Mouse (Mus musculus) B cell, adult 2 months (primary cell): Measurements from ENCODE around the gene Nck2.

Experiments
- DNase-seq, 2 experiments: peaks; one replicate each; pipeline ENCODE4 v3.0.0; 2022

The Nck2 gene

DNA sequence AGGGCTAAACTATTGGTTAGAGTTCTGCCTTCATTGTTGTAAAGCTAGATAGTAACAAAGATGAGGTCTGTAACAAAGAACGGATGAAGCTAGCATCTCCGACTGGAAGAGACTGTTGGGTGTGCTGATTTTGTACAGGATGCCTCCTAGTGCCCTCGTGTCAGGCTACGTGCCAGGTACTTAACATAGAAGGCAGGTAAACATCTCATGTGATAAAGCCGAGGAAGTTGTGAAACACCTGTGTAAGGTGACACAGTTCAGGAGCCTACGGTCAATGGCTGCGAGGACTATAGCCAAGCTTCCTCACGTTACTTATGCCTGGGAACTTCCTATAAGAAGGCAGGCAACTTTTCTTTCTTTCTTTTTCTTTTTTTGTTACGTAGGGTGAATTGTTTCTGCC lies at the start of gene Nck2:
Gene Nck2, plus strand, starts transcription at position 49 of the 400 bp plus-strand sequence.
- no peak for DNase-seq

DNA sequence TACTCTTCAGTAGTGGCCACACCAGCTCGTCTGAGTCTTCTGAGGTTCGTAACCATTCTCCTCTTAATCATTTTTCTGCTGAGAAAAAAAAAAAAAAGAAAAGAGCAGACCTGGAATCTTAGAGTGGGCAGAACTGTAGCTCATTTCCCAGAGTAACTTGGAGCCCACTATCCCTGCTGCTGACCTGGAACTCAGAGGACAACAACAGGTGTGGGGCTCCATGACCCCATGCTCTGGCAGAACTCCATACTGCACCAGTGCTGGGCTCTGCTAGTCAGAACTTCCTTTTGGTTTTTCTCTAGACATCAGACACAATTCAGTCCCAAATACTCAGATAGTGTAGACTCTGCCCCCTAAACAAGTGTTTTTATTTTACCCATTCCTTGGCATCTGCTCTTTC lies 49.3 kb upstream of the Nck2 start:
- DNase-seq, result no peak

DNA sequence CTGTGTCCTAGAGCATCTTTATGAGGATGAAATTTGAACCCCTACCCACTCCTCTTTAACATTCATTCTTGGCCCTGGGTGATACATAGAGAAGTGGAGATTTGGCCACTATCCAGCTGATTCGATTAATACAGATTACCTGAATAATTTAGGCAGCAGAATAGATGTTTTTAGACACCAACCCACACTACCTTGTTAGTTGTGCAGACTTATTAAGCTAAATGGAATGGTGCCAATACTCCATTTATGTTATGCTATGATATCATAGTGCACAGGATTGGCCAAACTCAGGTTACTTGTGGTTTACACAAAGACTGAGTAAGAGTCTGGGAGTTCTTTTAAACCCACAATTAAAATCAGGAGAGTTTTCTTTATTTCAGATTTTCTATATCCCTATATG lies 48.6 kb upstream of the Nck2 start:
- DNase-seq, result no peak

DNA sequence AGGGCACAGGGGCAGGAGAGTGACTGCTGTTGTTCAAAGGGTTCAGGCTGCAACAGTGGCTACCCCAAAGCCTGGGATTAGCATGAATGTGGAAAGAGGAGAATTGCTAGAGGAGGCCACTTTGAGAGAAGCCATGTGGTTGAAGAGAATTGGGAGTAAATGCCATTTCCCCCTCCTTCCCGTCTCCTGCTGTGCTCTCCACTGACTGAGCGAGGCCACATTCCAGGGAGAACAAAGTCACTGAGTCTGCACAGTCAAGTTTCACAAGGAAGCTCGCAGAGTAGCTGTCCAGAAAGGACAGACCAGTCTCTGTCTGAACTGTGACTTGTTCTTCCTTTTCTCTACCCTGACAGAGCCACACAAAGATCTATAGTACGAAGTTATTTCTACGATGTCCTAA lies 47.9 kb upstream of the Nck2 start:
- DNase-seq, result no peak

DNA sequence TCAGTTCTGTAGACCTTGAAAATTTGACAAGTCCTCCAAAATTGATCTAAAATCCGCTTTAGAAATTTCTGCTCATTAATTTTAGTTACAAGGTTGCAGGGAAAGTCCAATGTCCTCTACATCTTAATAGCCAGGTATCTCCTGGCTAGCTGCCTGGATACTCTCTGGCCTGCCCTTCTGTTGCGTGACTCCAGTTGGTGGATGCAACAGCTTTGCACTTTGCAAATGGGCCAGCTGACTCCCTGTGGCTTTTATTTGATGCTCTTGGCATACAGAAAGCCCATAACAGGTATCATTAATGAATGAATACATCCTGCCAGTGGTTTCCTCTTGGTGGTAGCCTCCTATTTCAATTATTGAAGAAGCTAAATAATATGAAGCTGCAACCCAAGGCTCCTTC lies 47.3 kb upstream of the Nck2 start:
- no peak for DNase-seq

DNA sequence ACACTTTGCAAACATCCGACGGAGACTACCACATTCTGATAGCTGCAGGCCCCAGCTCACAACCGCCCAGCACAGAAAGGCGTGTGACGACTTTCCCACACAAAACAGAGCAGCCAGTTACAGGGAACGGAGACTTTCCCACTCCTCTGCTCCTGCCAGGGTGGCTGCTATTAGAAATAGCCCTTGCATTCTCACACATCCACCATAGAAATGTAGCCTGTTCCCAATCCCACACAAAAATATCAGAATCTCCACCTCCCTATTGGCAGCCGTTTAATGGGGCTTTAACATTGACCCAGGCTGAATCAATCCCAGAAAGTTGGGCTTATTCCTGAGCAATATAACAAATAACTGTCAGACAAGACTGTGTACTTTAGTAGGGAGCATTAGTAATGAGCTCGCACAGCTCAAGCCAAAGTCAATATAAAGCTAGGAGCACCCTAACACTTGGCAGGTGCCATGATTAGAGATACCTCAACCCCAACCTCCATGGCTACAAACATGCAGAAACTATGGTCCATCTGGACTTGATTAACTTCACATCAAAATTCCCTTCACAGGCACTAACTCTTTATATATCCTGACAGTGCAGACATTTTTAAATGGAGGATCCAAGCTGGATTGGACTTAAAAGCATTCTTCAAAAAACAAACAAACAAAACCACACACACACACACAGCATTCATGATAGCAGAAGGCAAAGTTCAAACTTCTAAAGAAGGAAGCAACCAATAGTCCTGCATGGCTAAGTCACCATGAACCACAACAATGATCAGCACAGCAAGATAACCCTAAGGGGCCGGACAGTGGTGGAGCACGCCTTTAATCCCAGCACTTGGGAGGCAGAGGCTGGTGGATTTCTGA lies 45.4 kb upstream of the Nck2 start:
- no peak for DNase-seq

DNA sequence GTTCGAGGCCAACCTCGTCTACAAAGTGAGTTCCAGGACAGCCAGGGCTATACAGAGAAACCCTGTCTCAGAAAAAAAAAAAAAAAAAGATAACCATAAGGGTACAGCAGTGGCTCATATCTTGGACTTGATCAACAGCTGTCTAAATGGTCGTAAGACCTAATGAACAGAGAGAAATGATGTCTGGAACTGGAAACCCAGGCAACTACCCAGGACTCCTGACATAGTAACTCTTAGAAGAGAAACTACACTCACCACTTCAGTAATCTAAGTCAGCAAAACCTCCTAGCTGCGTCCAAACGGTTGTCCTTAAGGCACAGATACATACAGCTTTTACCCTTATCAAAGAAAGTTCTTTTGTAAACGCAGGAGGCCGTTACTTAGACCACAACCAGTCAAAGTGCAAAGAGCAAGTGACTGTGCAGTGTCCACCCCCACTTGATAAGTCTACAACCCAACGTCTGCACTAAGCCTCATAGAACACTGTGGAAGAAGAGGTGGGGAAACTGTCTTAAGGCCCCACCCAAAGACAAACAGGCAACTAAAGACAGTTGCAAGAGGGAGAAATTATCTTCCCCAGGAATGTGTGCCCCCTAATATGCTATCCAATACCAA lies 44.7 kb upstream of the Nck2 start:
- DNase-seq, result no peak

DNA sequence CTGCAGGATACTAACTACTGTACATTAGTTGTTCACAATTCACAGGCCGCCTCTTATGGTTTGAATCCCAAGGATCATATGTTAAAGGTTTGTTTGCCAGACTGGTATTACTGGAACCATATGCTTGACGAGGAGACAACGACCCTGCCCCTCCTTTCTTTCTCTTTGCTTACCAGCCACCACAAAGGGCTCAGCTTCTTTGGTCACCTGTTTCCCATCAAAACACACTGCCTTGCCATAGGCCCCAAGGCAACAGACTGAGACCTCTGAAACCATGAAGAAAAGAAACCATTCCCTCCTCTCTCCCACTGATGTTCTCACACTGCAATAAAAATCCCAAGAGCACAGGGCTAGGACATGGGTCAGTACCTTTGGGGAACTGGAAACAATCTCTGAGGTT lies 43.7 kb upstream of the Nck2 start:
- DNase-seq, result no peak

DNA sequence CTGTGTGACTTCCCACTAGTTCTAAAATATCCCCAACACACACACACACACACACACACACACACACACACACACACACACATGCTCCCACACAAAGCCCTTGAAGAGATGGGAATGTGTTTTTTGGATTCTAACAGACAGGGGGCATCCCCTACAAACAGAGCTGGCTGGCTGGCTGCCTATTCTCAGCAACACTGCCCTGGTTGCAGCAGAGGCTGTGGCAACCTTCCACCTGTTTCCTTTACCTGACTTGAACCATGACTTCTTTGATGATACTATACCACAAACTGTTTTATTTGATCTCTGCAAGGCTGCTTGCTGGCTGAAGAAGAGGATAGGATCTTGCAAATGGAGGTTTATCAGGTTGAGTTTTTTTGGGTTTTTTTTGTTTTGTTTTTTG lies 41.0 kb upstream of the Nck2 start:
- DNase-seq, result no peak

DNA sequence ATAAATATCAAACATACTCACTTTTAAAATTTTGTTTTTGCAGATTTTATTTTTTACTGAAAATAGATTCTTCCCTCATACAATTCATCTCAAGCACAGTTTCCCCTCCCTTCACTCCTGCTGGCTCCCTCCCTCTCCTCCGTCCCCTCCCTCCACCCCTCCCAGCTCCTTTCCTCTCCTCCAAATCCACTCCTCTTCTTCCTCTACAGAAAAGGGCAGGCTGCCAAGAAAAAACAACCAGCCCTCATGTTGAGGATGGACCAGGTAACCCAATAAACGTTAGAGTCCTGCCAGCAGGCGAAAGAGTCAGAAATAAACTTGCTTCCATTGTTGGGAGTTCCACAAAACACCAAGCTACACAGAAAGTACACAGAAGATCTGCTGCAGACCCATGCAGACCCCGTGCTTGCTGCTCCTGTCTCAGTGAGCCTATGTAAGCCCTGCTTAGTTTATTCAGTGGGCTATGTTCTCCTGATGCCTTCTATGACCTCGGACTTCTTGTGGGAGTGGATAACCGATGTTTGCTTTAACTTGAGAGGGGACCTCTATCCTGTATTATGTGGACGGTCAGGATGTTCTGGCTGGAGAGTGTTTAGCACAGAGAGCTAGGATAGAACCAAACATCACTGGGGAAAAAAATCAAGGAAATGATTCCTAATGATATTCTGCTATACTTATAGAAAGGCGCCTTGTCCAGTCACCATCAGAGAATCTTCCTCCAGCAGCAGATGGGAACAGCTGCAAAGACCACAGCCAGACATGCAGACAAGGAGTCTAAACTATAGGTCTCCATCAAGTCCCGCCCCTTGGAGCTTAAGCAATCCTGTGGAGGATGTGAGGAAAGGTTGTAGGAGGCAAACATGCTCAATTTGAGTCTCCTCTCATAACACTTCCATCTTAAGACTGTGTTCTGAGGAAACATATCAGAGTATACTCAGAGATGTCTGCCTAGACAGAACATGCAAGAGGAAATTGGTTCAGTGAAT lies 39.4 kb upstream of the Nck2 start:
- no peak for DNase-seq

DNA sequence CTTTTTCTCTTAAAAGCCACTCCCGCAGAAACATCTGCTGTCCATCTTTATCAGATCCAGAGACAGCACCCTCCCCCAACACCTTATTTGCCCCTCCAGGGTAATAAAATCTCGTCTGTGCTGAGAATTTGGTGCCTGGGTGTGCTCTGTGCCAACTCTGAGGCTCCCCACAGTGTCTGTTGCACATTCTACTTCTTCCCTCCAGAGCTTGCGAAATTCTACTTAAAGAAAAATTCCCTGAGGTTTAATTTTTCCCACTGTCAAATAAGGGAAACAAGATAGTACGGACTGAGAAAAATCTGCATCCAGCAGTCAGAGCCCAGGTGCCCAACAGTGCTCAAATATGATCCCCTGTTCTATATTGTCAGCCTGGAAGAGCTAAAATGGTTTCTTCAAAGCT lies 35.4 kb upstream of the Nck2 start:
- no peak for DNase-seq

DNA sequence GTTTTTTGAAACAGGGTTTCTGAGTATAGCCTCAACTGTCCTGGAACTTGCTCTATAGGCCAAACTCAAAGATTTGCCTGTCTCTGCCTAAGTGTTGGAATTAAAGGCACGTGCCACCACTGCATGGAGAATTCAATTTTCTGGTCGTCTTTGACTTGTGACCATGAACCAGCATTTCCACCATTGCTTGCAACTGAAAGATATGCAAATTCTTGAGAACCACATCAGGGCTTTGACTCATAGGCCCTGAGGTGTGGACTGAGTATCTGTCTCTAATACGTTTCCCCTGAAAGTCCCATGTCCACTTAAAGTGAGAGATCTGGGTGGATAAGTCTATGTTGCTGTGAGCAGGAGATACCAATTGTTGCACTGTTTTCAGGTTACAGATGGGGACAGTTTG lies 31.6 kb upstream of the Nck2 start:
- no peak for DNase-seq

DNA sequence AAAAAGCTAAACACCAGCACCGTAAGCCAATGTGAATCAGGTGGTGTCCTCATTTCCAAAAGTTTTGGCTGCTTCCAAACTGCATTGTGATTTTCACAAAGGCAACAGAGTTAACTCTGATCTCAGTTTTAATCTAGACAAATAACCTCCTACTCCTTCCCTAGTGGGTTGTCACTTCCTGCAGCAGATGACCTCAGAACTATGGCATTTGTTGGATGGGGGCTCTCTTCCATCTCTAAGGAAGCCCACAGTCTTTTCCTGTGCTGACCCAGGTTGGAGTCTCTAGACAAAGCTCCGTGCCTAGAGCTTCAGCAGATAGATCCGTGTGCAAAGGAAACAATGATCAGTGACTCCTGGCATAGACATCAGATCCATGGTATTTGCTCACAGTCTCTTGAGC lies 31.1 kb upstream of the Nck2 start:
- no peak for DNase-seq

DNA sequence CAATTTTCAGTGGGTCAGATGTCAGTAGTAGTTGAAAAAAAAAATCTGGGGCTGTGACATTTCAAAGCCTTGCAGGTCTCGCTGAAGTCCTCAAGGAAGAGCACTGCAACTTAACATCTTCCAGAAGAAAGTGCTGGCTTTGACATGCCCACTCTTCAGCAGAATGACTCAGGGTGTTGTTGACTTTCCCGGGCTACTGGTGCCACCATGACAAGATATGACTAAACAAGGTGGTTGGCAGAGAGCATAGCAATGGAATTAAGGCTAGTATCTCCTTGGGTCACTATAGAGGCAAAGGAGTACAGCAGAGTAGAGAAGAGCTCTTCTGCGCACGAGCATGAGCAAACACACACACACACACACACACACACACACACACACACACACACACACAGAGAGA lies 30.6 kb upstream of the Nck2 start:
- DNase-seq, result no peak

DNA sequence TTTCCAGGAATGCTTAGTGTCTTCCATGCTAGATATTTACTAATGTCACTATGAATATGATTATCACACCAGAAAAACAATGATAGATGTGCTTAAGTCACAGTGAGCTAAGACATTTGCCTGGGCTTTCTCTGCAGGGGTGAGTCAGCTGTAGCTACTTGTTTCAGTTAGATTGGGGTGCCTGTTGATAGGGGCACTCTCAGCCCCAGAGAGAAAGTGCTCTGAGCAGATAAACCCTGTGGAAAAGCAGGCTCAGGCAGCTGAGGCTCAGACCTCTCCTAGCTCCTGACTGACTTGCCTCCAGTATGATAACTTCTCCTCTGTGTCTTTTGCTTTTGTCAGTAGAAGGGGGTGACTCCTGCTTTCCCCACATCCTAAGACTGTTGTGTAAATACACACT lies 30.2 kb upstream of the Nck2 start:
- DNase-seq, result no peak

DNA sequence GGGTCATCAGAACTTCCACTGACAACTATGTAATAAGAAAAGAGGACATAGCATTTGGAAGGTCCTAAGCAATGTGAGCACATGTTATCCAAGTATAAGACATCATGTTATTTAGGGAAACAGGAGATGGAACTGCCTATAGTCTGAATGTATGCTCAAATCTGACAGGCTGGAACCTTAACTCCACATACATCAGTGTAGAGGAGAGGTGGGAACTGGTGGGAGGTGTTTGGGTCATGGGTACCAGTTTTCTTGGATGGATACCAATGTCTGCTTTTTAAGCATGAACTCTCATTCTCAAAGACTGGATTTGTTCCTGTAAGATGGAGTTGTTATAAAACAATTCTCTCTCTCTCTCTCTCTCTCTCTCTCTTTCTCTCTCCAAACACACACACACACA lies 29.4 kb upstream of the Nck2 start:
- DNase-seq, result no peak

DNA sequence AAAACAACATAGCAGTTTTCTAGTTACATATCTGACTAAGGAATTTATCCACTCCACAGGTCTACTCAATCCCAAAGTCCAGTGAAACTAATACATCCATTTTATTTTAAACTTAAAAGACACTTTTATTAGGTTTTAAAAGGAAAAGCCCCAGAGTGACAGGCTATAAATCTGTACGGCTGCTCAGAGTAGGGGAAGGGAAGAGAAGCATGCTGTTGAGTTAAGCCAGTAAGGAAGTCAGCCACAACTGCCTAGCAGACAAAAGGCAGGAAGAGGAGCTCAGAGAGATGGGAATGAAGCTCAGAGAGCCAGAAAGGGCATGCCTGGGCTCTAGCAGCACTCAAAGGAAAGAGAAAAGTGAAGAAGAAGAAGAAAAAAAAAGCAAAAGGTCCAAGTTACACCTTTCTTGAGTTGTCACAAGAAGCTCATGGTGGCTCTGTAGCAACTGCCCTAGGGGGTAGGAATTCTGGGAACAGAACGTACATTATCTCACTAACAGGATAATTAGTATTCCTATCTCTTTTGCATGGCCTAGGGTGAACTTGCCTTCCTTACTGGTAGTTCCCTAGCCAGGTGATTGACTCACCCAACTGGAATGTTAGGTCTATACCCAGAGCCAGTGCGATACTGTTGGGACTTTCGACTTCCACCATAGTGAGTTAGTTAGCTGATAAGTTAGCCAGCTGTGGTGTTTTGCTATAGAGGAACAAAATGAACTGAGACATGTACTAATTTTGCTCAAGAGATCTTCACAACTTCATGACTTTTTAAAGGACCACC lies 21.2 kb upstream of the Nck2 start:
- no peak for DNase-seq

DNA sequence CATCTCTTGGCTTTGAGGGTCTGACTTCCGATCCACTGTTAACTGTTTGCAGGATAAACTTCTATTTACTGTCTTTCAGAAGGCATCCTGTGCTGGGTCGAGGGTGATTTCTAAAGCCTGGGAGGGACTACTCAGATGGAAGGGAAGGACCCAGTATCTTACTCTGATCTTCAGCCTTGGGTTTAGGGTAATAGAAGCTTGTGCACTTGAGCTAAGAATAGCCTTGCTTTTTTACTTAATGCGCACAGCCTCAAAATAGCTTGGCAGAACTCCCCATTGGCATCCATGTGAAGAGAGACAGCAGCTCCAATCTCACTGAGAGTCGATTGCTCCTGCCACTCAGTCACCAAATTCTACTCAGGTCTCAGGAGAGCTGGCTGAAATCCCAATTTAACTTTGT lies 17.9 kb upstream of the Nck2 start:
- no peak for DNase-seq

DNA sequence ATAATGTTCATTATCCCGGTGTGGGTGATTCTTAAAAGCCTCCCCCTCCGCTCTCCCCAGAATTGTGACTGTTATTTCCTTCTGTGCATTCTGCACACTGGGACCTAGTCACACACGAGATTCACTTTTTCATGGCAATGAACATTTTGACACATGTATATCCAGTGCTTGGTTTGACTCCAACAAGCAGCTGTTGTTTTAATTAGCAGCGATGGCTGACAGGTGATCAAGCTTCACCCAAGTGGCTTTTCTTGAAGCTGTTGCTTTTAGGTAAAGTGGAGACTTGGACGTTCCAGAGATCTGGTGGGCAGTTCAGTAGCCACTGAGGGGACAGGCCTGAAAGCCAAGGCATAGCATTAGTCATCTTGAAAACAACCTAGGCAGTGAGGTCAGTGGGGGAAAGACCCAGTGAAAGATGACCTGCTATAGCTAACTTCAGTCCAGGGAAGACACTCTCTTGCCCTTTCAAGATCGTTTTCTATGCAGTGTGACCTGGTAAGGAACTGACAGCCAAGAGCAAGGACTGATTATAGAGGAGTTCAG lies 17.3 kb upstream of the Nck2 start:
- DNase-seq, result no peak

DNA sequence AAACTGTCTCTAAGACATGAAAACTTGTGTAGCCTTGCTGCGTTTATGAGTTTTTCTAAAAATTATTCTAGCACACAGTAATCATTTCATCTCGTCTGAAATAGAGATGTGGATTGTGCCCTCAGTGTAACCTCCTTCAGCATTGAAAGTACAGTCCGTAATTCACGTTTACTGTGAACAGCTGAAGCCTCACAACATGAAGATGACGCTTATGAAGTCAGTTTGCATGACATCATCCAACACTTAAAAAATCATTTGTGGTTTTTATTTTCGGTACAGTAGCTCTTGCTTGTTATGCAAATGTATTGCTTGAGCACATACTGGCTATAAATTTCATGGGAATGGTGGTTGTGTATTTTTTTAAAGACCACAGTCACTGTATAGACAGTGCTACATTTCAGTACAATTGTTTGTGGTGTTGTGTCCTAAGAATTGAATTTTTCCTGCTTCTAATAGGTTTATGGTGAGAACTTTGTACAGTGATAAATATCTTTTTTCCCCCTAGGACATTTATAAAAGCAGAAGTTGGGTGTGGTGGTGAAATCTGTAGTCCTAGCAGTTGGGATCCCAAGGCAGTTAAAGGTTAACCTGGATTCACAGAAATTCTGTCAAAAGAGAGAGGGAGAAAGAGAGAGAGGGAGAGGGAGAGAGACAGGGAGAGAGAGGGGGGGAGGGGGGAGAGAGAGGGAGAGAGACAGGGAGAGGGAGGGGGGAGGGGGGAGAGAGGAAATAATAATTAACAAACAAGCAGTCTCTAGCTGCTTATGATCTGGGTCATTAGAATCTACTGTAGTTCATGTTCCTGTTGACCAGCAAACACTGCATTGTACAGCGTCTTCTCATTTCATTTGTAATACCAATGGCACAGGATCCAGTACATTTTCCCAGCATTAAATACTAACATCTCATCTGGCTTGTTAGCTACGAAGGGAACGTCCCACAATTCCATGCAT lies 14.2 kb upstream of the Nck2 start:
- no peak for DNase-seq

DNA sequence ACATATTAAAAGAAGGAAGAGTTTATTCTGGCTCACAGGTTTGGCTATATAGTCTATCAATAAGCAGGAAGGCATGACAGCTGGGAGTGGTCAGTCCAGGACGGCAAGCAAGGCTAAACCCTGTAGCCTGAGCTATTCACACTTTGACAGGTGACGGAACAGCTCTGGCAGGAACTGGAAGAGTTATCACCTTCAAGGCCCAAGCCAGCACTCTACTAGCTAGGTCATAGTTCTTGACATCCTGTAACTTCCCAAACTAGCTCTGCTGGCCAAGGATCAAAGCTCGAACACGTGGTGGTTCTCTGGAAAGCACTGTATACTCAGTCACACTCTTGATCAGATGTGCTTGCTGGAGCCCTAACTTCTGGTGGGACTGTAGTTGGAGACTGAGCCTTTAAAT lies 10.5 kb upstream of the Nck2 start:
- DNase-seq, result no peak
